Mouse (Mus musculus): ENCODE measurements around the gene 1700012B09Rik.

GRCm38 (mm10) chr9:14810111-14810510, 39.3 kb upstream of the 1700012B09Rik start:
- TF ChIP-seq CTCF (IDR thresholded peaks at IDR 0.05; ENCODE audit: control insufficient read depth, insufficient read depth, low read length) (no peak), POLR2A (IDR thresholded peaks at IDR 0.05; ENCODE audit: borderline replicate concordance, control insufficient read depth, low read depth, low read length) (no peak)
